Mouse (Mus musculus) hematopoietic stem cell, adult 5-6 weeks (primary cell): ENCODE data around the gene Dclk3. TPM values are rescaled to one million over a fixed set of nuclear protein-coding genes. Genes with fewer than 3 reads are reported as not detected.

Source experiments
- ATAC-seq, 2 experiments: fragments of 125-278 bp in 1 of 2; replicated peaks in 1 of 2; 2 replicates each; pipeline ENCODE4 v1.8.0; 2016 to 2017; ENCODE audit warnings: inconsistent platforms in 2 of 2, mild to moderate bottlenecking in 2 of 2, moderate number of reproducible peaks in 2 of 2, low read depth in 1 of 2, moderate TSS enrichment in 1 of 2; ENCODE audit not compliant: low FRiP score in 2 of 2, poor library complexity in 2 of 2, severe bottlenecking in 2 of 2, insufficient read depth in 1 of 2, low TSS enrichment in 1 of 2
- total RNA-seq: library from RNA; stranded (forward); fragments of 172-1452, 232-1000 nt; gene quantifications from 2 replicates; pipeline ENCODE4 v1.2.3, GENCODE M21; 2017

Dclk3 gene
- total RNA-seq, 1 experiment from 2014 or later, result not detected

DNA sequence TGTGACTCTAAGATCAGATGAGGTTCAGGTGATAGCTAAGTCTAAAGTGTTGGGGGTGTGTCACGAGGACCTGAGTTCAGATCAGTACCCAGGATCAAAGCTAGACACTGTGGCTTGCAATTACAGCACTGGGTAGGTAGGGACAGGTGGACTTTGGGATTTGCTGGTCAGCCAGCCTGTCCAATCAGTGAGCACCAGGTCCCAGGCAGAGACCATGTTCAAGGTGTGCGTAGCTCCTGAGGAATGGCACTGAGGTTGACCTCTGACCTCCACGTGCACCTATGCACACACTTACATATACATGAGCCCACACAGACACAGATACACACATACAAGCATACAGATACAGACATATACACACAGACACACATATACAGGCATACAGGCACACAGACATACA, 76.7 kb downstream of the Dclk3 start:
- ATAC-seq, result no peak

DNA sequence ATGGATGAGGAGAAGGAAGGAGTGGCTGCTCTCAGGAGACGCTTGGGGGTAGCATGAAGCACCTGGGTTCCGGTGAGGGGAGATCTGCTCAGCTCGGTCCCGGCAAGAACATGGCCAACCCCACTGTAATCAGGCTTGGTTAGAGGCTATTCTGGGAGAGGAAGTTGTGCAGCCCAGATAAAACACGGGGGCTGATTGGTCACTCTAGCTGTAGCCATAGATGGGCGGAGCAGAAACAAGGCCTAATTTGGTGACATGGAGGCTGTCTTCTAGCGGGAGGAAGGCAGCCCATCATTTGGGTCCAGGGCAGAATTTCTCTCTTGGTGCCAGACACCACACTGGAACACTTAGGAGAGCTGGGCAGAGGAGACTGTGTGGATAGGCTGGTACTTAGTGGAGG, 83.3 kb downstream of the Dclk3 start:
- no peak for ATAC-seq

DNA sequence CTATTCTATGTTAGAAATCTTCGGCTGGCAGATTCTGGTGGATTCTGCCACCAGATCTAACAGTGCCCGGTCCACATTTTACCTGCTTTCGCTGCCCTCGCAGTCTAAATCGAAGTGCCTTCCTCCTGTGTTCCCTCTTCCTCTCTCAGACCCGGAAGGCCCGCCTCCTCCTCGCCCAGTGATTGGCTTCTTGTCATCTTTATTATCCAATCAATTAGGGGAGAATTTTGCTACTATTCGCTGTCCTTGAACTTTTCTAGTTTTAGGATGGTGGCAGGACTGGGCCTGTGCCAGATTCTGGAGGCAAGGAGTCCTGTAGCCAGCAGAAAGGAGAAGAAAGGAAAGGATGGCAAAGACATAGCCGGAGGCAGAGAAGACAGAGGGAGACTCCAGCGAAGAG, 84.2 kb downstream of the Dclk3 start:
- no peak for ATAC-seq

DNA sequence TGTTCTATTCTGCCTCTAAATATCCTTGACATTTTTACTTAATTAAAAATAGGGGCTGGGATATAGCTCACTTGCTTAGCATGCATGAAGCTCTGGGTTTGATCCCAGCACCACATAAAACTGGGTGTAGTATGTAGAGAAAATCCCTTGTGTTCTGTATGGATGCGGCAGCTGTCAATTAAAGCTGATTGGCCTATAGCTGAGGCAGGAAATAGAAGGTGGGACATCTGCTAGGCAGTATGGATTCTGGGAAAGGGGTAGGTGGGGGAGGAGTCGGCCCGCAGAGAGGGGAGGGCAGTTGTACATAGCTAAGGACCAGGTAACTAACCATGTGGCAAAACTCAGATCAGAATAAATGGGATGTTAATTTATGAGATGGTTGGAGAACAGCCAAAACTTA, 85.0 kb downstream of the Dclk3 start:
- ATAC-seq, result no peak

DNA sequence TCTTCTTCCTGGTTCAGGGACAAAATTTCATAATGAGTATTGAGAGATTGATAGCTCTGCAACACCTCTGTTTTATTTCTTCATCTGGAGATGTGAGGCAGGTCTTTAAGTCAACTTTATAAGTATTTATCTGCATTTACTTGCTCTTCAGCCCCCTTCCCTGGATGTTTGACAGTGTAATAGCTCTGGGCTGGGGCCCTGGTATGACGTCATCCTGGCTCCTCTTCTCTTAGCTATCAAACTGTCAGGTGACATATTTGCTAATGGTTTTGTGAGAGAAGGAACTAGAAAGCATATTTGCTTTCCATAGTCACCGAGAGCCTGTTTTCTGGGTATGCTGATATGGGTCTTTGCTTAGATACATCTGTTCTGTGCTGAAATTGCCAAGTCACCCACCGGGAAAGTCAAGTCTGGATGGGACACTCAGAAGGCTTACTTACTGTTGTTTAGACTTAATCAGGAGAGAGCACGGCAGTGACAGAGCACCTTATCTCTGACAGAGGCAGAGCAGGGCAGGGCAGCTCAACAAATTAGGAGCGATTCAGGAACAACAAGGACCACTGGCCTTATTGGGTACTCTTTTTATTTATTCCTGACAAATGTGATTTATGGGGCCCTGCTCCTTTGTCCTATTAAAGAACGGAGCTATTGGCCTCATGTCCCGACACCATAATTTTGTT, 96.0 kb downstream of the Dclk3 start:
- no peak for ATAC-seq

DNA sequence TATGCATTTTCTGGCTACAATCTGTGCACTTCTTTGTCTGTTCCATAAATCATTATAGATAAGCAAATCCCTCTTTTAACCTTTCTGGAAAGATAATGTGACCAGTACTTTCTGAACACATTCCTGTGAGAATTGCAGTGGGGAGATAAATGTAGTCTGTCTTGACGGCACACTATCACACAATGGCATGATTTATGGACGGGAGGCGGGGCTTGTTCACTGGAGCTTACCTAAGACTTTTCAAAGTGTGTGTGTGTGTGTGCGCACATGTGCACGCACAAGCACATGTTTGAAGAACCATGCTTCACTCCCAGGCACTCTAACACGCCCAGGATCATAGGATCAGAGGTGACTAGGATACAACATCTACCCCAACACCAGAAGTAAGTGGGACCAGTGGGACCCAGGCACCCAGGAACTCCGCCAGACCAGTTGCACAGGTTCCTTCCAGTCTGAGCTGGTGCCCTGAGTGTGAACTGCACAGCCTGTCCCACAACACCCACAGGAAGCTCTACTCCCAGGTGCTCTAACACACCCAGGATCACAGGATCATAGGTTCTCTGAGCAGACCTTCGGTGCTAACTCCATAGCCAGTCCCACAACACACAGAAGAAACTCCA, 96.7 kb downstream of the Dclk3 start:
- ATAC-seq, result no peak

Other genes with a start within 250 kb of the Dclk3 start
- 61.1 and 65.1 TPM in 2 replicates for gene Mlh1, start 167.3 kb upstream of the Dclk3 start, total RNA-seq
- 16.5 and 42.1 TPM in 2 replicates for gene Epm2aip1, start 167.2 kb upstream of the Dclk3 start, total RNA-seq
- not detected in 2 replicates for gene Trank1, start 127.3 kb upstream of the Dclk3 start, total RNA-seq